Mouse (Mus musculus) neural tube, embryonic 11.5 days (tissue): ENCODE measurements around the gene Zfp106. TPM values are rescaled to one million over a fixed set of nuclear protein-coding genes. Genes with fewer than 3 reads are reported as not detected.
"Not testable (repeated sequence)": the region's sequence is repeated elsewhere in the genome, so short reads cannot be mapped to it uniquely, and the experiment has no call there.

Experiments
- ATAC-seq: fragments of 200-750 bp; cut with Nextera tagmentation; 2 replicates; pipeline ENCODE4 v1.8.0; 2017; ENCODE audit warnings: moderate number of reproducible peaks, mild to moderate bottlenecking, moderate TSS enrichment, moderate library complexity; ENCODE audit not compliant: insufficient read depth, low FRiP score, low TSS enrichment
- DNase-seq: peaks from one replicate; pipeline ENCODE4 v3.0.0-alpha.2; 2015; ENCODE audit warnings: low spot score
- H3K27ac ChIP-seq: fragments of 300-500 bp; sonication (generic); 2 replicates; pipeline ENCODE4 v1.5.1; 2014; ENCODE audit warnings: low read depth, mild to moderate bottlenecking, low read length
- H3K27me3 ChIP-seq: fragments of 300-500 bp; sonication (generic); 2 replicates; pipeline ENCODE4 v1.6.1; 2014; ENCODE audit warnings: mild to moderate bottlenecking, low read length, mixed read lengths; ENCODE audit not compliant: control insufficient read depth, insufficient read depth
- H3K36me3 ChIP-seq: fragments of 300-500 bp; sonication (generic); 2 replicates; pipeline ENCODE4 v1.6.1; 2014; ENCODE audit warnings: mild to moderate bottlenecking, low read length, moderate library complexity, mixed read lengths; ENCODE audit not compliant: control insufficient read depth, insufficient read depth
- H3K4me1 ChIP-seq: fragments of 300-500 bp; sonication (generic); 2 replicates; pipeline ENCODE4 v1.6.1; 2014; ENCODE audit warnings: low read length, mixed read lengths; ENCODE audit not compliant: control insufficient read depth, insufficient read depth
- H3K4me2 ChIP-seq: fragments of 300-500 bp; sonication (generic); 2 replicates; pipeline ENCODE4 v1.6.1; 2014; ENCODE audit warnings: low read depth, mild to moderate bottlenecking, moderate library complexity
- H3K4me3 ChIP-seq: fragments of 300-500 bp; sonication (generic); 2 replicates; pipeline ENCODE4 v1.5.1; 2014; ENCODE audit warnings: low read depth, low read length
- H3K9ac ChIP-seq: fragments of 300-500 bp; sonication (generic); 2 replicates; pipeline ENCODE4 v1.6.1; 2014; ENCODE audit warnings: mild to moderate bottlenecking, low read length
- H3K9me3 ChIP-seq: fragments of 300-500 bp; sonication (generic); 2 replicates; pipeline ENCODE4 v1.6.1; 2016; ENCODE audit warnings: low read length; ENCODE audit not compliant: control insufficient read depth
- WGBS: fragments of 180-500 bp; shearing (Covaris S2); extraction: QIAGEN DNeasy Blood & Tissue Kit; methylation state at CpG from one replicate; pipeline ENCODE4 v1.1.7; 2014; 5-methylcytosine and 5-hydroxymethylcytosine counted together
- polyA plus RNA-seq: library from polyadenylated mRNA; unstranded; fragments of >200 nt; fragmentation: Nextera tagmentation; extraction: Ambion mirVana; gene quantifications from 2 replicates; pipeline ENCODE4 v1.2.1, GENCODE M21; 2014

The Zfp106 gene
- polyA plus RNA-seq, 1 experiment from 2014 or later, result 63.6 TPM

DNA sequence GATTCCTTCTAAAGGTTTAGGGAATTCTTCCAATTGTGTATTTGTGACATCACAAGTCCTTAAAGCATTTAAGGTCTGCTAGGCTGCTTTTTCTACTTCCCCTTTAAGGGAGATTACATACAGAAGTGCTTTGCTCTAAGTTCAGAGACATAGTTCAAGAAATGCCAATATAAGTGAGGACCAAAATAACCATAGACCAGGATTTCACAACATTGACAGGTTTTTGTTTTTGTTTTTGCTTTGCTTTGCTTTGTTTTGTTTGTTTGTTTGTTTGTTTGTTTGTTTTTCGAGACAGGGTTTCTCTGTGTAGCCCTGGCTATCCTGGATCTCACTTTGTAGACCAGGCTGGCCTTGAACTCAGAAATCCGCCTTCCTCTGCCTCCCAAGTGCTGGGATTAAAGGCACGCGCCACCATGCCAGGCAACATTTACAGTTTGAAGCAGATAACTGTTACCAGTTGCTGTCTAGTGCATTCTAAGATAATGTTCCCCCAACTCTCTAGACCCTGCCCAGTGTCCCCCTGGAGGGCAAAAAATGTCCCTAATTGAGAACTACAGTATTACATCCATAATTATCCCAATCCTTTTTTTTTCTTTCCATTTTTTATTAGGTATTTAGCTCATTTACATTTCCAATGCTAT is 1.0 kb upstream of the Zfp106 start:
- not testable (repeated sequence) for H3K4me3 ChIP-seq, H3K9me3 ChIP-seq, H3K9ac ChIP-seq, H3K27me3 ChIP-seq, ATAC-seq, H3K36me3 ChIP-seq, DNase-seq, H3K4me2 ChIP-seq, H3K27ac ChIP-seq, H3K4me1 ChIP-seq
- 87% methylated on average over 4 of the region's 4 CpGs for WGBS

DNA sequence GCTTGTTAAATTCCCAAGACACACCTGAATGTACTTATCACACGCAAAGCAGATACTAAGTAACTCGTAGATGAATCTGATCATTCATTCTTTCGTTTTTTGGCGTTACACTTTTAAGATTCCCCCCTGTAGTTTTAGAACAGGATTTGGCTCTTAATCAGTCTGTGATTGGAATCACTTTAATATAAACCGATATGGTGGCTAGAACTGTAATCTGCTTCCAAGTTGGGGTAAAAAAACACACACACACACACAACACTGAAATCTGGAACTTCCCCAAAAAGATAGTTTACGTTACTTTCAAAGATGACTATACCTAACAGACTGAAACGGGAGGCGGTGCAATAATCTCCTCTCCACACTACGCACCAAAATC is 796 bp downstream of the Zfp106 start:
- DNase-seq (no peak), ATAC-seq (no peak)
- 25% methylated on average over 9 of the region's 9 CpGs for WGBS
- Histone ChIP-seq H3K27me3 (no peaks in the 10 kb centered on the region), H3K4me3 (peak overlapping the region; percentile 89), H3K36me3 (no peaks in the 10 kb centered on the region), H3K4me2 (peak overlapping the region; percentile 55), H3K27ac (no peak overlapping the region), H3K9ac (peak overlapping the region; percentile 89), H3K9me3 (no peaks in the 10 kb centered on the region), H3K4me1 (no peaks in the 10 kb centered on the region)

DNA sequence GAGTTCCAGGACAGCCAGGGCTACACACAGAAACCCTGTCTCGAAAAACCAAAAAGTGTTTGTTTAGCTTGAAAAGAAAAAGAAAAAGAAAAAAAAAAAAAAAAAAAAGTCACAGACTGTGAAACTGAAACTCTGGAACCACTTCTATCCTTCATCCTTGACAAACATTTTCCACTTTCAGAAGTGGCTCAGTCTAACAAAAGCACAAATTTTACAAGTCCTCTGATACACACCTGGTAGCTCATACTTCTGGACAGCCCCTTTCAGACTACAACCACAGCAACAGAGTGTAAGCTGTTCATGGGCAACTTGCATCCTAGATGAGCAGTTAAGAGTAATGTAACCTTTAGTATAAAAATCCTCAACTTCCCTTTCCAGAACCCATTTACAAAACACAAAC is 2.1 kb downstream of the Zfp106 start:
- no peak for DNase-seq
- Histone ChIP-seq H3K27ac (no peak overlapping the region), H3K4me2 (no peak overlapping the region), H3K27me3 (no peaks in the 10 kb centered on the region), H3K4me1 (no peaks in the 10 kb centered on the region), H3K4me3 (no peak overlapping the region), H3K9me3 (no peaks in the 10 kb centered on the region), H3K9ac (no peak overlapping the region), H3K36me3 (no peaks in the 10 kb centered on the region)
- WGBS, result 90% methylated on average over 1 of the region's 1 CpGs
- ATAC-seq, result no peak

DNA sequence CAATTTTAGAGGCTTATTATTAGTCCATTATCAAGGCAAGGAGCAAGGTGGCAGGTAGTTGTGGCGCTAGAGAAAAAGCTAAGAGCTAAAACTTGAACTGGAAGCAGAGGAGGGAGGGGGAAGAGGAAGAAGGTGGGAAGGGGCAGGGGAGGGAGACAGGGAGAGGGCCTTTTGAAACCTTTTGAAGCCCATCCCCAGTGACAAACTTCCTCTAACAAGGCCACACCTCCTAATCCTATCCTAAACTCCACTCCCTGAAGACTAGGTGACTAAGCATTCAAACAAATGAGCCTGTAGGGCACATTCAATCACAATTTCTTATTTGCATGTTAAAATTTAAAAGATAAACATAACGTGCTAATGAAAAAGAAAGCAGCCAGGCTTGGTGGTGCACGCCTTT is 4.8 kb downstream of the Zfp106 start:
- Histone ChIP-seq H3K36me3 (no peaks in the 10 kb centered on the region; the same call in 1 of the 2 replicates), H3K4me2 (no peak overlapping the region), H3K4me3 (no peak overlapping the region), H3K9ac (no peak overlapping the region), H3K9me3 (no peaks in the 10 kb centered on the region), H3K27me3 (no peaks in the 10 kb centered on the region), H3K27ac (no peak overlapping the region), H3K4me1 (no peaks in the 10 kb centered on the region)
- ATAC-seq (no peak), DNase-seq (no peak)
- 87% methylated on average over 3 of the region's 3 CpGs for WGBS

DNA sequence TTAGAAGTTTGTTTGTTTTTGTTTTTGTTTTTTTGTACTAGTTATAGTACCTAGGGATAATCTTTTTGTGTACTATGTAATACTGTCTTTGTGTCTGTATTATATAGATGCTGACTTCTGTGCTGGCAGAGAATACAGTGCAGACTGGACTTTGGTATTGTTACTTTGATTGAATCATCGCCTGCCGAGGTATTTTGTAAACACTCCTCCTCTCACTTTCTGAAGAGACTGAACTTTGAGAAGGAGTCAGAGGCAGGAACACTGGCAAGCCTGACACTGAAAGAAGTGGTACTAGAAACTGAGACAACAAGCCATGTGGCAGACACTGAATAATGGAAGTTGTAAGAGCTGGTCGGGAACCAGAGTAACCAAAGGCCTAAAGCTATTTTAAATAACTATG is 6.8 kb downstream of the Zfp106 start:
- 86% methylated on average over 3 of the region's 3 CpGs for WGBS

DNA sequence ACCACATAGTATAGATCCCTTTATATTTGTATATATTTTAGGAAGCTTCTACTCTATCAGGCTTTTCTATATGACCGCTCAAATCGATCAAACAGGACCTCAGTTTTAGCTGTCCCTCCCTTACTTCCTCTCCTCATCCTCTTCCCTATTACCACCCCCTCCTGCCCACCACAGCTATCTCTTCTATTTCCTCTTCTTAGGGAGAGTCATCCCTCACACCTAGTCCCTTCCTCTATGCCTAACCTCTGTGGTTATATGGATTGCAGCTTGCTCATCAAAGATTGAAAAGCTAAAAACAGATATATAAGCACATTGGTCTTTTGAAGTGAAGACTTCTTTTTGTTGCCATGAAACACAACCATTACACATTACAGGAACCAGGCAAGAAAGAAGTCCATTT is 18.9 kb downstream of the Zfp106 start:
- no peak overlapping the region for H3K9ac ChIP-seq
- WGBS, result 100% methylated on average over 2 of the region's 2 CpGs
- no peaks in the 10 kb centered on the region for H3K4me1 ChIP-seq
- H3K4me2 ChIP-seq, result no peak overlapping the region
- H3K36me3 ChIP-seq, result no peaks in the 10 kb centered on the region
- H3K9me3 ChIP-seq, result no peaks in the 10 kb centered on the region
- no peak overlapping the region for H3K4me3 ChIP-seq
- no peaks in the 10 kb centered on the region for H3K27me3 ChIP-seq
- no peak overlapping the region for H3K27ac ChIP-seq
- ATAC-seq, result no peak
- no peak for DNase-seq

More for the DNA sequence above, 6.8 kb downstream of the Zfp106 start:
- no peaks in the 10 kb centered on the region for H3K9me3 ChIP-seq
- H3K4me1 ChIP-seq, result no peaks in the 10 kb centered on the region
- H3K9ac ChIP-seq, result no peak overlapping the region
- no peaks in the 10 kb centered on the region for H3K27me3 ChIP-seq
- peaks cover 4% of the 10 kb centered on the region for H3K36me3 ChIP-seq
- ATAC-seq (no peak), DNase-seq (no peak)
- H3K4me2 ChIP-seq, result no peak overlapping the region
- H3K27ac ChIP-seq, result no peak overlapping the region
- no peak overlapping the region for H3K4me3 ChIP-seq

DNA sequence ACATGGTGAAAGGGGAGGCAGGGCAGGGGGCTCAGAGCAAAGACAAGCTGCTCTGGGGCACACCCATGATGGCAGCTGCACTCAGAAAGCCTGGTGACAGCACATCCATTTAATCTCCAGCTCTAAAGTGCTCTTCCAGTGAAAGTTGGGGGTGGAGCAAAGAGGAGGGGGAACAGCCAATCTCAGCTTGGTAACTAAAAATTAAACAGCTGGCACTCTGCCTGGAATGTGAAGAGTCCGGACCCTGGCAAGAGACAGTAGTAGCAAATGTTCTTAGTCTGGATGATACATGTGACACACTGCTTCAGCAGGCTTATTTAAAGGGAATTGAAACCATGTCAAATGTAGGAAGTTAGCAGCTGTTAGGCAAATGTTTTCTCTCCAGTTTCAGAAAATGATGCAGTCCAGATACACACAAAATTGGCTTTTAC is 23.9 kb downstream of the Zfp106 start:
- H3K4me1 ChIP-seq, result no peaks in the 10 kb centered on the region
- ATAC-seq, result peak; percentile 76
- peak; percentile 37 for DNase-seq
- H3K4me3 ChIP-seq, result no peak overlapping the region
- H3K36me3 ChIP-seq, result 0 out of 2 replicates have a peak, but pooled peaks cover 2% of the 10 kb centered on the region
- H3K27me3 ChIP-seq, result no peaks in the 10 kb centered on the region
- no peak overlapping the region for H3K9ac ChIP-seq
- no peak overlapping the region for H3K27ac ChIP-seq
- WGBS, result 41% methylated on average over 1 of the region's 1 CpGs
- H3K9me3 ChIP-seq, result no peaks in the 10 kb centered on the region
- no peak overlapping the region for H3K4me2 ChIP-seq

DNA sequence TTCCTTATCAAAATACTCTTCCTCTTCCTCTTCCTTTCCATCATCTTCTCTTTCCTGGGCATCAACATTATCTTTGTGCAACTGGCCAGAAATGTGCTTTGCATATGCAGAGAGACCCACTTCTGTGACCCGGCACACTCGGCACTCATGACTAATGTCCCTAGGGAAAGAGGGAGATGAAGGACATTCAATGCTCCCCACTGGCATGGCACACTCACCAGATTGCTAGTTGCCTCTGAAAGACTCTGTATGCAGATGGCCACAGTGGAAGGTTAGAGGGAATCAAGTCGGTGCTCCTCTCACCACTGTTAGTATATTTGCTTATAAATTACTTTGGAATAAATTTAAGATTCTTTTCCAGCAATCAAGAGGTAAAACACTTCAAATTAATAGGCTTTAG is 24.3 kb downstream of the Zfp106 start:
- H3K36me3 ChIP-seq, result 0 out of 2 replicates have a peak, but pooled peaks cover 2% of the 10 kb centered on the region

DNA sequence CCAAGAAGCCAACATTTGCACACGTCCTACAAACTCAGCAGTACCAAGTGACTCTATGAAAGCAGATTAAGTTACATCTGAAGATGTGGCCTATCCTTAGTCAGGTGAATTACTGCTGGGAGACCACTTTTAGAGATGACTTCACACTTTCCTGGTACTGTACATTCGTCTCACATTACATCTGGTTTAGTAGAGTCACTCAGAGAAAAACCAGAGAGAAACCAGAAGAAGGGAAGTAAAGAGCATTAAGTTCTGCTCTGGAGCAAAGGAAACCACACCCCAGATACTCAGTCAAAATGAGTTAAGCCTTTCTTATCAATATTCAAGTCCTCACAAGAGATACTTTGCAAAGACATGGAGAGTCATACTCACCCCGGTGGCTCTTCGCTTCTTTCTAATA is 32.4 kb downstream of the Zfp106 start:
- Histone ChIP-seq H3K27me3 (no peaks in the 10 kb centered on the region), H3K36me3 (peaks cover 13% of the 10 kb centered on the region), H3K9me3 (no peaks in the 10 kb centered on the region), H3K27ac (no peak overlapping the region), H3K4me3 (no peak overlapping the region), H3K4me1 (no peaks in the 10 kb centered on the region), H3K4me2 (no peak overlapping the region), H3K9ac (no peak overlapping the region)
- ATAC-seq (no peak), DNase-seq (no peak)
- 93% methylated on average over 4 of the region's 4 CpGs for WGBS

More for the DNA sequence above, 24.3 kb downstream of the Zfp106 start:
- Histone ChIP-seq H3K27me3 (no peaks in the 10 kb centered on the region), H3K4me3 (no peak overlapping the region), H3K9me3 (no peaks in the 10 kb centered on the region), H3K4me1 (no peaks in the 10 kb centered on the region), H3K9ac (no peak overlapping the region), H3K4me2 (no peak overlapping the region), H3K27ac (peak overlapping the region; percentile 56; the same call in 1 of the 2 replicates)
- ATAC-seq (no peak; the same call in none of the 2 replicates), DNase-seq (peak; percentile 32)
- 62% methylated on average over 3 of the region's 3 CpGs for whole genome bisulfite sequencing
